Mouse (Mus musculus): ENCODE measurements around the gene Tunar.

- TF ChIP-seq CTCF (IDR thresholded peaks at IDR 0.05; ENCODE audit: insufficient read depth, low read length) (no peak), POLR2A (IDR thresholded peaks at IDR 0.05; ENCODE audit: borderline replicate concordance, extremely low read depth, low read depth, low read length) (no peak)
Measured at GRCm38 (mm10) chr12:105338256-105338977, 4.7 kb downstream of the Tunar start.

Measured in lung, adult 2 months (tissue).